Mouse (Mus musculus): ENCODE measurements at regions not wholly inside any gene's neighbourhood (a gene's known extent, or its start where the extent isn't known, plus 50 kb on each side); places are given as distances from the start of the nearest gene placed in this dataset.
"Not testable (repeated sequence)": the region's sequence is repeated elsewhere in the genome, so short reads cannot be mapped to it uniquely, and the experiment has no call there.

DNA sequence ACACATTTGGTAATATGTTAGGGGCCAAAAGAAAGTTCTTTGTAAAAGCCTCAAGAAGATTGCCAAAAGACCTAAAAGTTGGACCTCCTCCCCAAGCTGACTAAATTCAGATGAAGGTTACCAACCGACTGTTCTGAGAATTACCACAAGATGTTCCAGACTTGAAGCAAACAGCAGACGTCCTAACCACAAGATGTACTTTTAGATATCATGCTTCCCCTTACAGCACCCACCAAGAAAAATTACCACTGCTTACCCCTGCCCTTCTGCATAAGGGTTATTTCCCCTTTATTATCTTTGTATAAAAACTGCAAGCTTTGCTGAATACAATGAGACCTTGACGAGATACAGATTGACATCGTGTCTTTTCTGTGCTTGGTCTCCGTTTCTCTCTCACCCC, 121.6 kb upstream of the Cst10 start:
- no peak for DNase-seq (ENCODE audit: low read depth, low spot score)

DNA sequence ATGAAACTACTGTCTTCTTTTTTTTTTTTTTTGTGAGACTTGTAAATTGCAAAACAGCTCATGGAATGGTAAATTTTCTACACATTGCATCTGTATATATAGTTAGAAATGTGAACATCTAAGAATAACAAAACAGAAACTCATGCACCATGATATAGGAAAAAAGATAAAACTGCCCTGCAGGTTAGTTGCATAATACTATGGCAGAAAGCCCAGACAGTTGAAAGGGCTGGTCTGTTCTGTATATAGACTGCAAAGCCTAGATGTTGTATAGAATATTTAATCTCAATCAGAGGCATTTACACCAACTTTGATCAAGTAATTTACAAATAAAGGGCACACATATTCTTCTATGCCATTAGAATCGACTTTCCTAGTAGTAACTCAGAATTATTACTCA, 120.7 kb upstream of the Cst10 start:
- no peak for DNase-seq (ENCODE audit: low read depth, low spot score)

DNA sequence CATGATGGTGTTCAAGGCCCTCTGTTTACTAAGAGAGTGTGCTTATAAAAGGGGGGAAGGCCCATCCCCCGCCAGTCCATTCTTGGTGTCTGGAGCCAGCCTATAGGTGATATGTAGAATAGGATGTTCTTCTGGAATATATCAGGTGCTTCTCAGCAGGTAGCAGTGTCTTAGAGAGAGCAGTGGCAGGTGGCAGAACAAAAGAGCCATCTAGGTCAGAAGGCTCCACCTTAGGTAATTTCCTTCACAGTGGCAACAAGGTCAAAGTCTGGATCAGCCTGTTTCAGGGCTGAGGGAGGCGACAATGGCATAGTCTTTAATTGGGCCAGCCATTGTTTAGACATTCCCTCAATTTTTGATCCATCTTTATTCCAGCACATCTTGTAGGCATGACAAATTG, 107.9 kb upstream of the Cst10 start:
- DNase-seq (ENCODE audit: low read depth, low spot score): not testable (repeated sequence)

DNA sequence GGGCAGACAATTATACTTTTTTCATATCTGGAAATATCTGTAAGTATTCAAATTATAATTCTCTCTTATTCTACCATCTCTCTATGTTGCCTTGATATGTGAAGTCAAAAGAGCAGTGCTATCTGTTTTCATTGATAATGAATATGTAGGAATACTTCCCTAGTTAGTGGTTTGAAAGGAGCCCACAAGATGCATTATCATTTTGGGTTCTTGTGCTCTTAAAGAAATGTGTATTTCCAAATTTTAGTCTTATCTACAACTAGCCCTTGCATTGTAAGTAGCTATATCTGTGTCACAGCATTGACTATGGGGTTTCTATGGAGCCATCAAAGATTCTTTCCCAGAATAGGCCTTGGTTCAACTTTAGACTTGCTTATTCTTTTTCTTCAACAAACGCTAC, 99.3 kb upstream of the Cst10 start:
- DNase-seq (ENCODE audit: low read depth, low spot score): no peak

DNA sequence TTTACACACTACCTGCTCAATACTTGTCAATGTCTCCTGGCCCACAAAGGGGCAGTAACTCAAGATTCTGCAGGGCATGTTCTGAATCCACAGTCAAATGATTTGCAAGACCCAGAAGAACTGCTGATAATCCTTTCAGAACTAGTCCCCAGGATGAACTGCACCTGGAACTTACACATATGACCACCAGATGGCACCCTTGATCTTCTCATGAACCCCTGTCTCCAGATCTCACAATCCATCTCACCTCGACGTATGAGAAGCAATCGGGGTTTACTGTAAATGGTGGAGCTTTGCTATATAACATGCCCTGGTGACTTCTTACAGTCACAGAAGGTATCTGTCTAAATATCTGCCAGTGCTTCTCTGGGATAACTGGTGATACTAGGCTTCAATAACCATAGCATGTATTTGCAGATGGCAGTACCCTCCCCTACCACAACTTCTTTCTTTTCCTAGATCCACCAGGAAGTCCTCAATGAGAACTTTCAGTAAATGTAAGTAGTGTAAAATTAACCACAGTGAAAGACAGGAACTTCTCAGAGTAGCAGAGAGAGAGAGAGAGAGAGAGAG, 54.5 kb upstream of the Cst10 start:
- DNase-seq (ENCODE audit: low read depth, low spot score): peak; percentile 19

All from telencephalon, adult 2 months (tissue).